Mouse (Mus musculus): ENCODE measurements around the gene Pmp22. TPM values are rescaled to one million over a fixed set of nuclear protein-coding genes. Genes with fewer than 3 reads are reported as not detected.
A peak's percentile ranks its signal among the peaks of the same experiment; 100 is the strongest.

Pmp22 gene
- polyA plus RNA-seq, 1 experiment from 2014 or later, result 26.8 TPM

DNA sequence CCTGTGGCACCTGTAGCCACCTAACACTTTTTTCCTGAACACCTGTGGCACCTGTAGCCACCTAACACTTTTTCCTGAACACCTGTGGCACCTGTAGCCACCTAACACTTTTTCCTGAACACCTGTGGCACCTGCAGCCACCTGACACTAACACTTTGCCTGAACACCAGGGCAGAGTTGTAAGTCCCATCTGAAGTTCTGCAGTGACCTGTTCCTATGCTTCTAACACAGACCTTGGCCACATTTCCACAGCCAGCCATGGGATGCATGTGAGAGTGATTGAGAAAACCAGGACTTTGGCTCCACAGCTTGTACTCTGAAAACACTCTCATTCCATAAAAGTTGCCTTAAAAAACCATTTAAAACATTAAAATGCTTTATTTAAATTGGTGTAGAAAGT, 32.1 kb downstream of the Pmp22 start:
- Histone ChIP-seq H3K9ac (ENCODE audit: low read length) (no peak overlapping the region), H3K4me1 (ENCODE audit: control insufficient read depth, insufficient read depth, low read length) (no peaks in the 10 kb centered on the region), H3K27me3 (replicated peaks; ENCODE audit: control insufficient read depth, insufficient read depth, low read length) (no peaks in the 10 kb centered on the region), H3K36me3 (ENCODE audit: control insufficient read depth, insufficient read depth, low read length) (no peaks in the 10 kb centered on the region), H3K27ac (ENCODE audit: low read depth, low read length) (no peak overlapping the region), H3K4me3 (ENCODE audit: low read depth, low read length) (no peak overlapping the region), H3K4me2 (ENCODE audit: low read length) (no peak overlapping the region), H3K9me3 (replicated peaks; ENCODE audit: control insufficient read depth, low read length) (no peaks in the 10 kb centered on the region)
- ATAC-seq, result no peak
- no peak for DNase-seq (ENCODE audit: low spot score)

DNA sequence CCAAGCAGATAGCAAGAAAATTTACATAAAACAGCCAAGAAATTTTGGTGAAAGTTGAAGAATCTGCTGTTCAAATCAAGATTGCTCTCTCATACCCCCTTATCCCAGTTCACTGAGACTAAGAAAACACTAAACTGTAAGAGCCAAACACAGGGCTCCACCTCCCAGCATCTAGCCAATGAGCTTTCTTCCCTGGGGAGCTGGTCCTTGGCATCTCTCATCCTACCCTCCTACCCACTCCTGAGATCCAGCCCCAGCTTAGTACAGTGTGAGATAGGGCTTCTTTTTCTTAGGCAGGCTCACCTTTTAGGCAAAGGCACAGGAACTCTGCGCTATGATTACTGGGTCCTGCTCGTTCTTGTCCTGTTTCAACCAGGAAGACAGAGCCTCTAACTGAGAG, 34.0 kb downstream of the Pmp22 start:
- no peak for DNase-seq (ENCODE audit: low spot score)
- H3K4me2 ChIP-seq (ENCODE audit: low read length), result no peak overlapping the region
- H3K27ac ChIP-seq (ENCODE audit: low read depth, low read length), result no peak overlapping the region
- no peaks in the 10 kb centered on the region for H3K36me3 ChIP-seq (ENCODE audit: control insufficient read depth, insufficient read depth, low read length)
- no peak for ATAC-seq
- H3K4me3 ChIP-seq (ENCODE audit: low read depth, low read length), result no peak overlapping the region
- no peaks in the 10 kb centered on the region for H3K9me3 ChIP-seq (replicated peaks; ENCODE audit: control insufficient read depth, low read length)
- WGBS, result 84% methylated on average over 2 of the region's 2 CpGs
- no peaks in the 10 kb centered on the region for H3K4me1 ChIP-seq (ENCODE audit: control insufficient read depth, insufficient read depth, low read length)
- H3K27me3 ChIP-seq (replicated peaks; ENCODE audit: control insufficient read depth, insufficient read depth, low read length), result no peaks in the 10 kb centered on the region
- no peak overlapping the region for H3K9ac ChIP-seq (ENCODE audit: low read length)

DNA sequence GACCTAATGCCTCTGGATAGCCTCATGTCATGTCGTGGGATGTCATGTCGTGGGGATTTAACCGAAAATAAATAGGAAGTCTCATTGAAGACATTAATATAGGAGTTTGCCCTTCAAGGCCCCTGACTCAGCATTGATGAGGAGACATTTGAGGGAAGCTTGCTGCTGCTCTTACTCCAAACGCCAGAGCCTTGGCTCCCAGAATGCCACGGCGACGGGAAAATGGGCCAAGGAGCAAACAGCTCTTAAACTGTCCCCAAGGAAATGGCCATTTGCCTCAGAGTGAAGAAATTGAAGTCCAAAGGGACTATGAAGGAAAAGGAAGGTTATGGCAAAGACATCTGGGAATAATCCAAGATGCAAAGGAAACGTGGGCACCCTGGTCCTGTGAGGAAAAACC, 34.8 kb downstream of the Pmp22 start:
- no peaks in the 10 kb centered on the region for H3K4me1 ChIP-seq (ENCODE audit: control insufficient read depth, insufficient read depth, low read length)
- no peak overlapping the region for H3K27ac ChIP-seq (ENCODE audit: low read depth, low read length)
- DNase-seq (ENCODE audit: low spot score) (no peak), ATAC-seq (no peak)
- no peak overlapping the region for H3K9ac ChIP-seq (ENCODE audit: low read length)
- WGBS, result 89% methylated on average over 8 of the region's 8 CpGs
- H3K36me3 ChIP-seq (ENCODE audit: control insufficient read depth, insufficient read depth, low read length), result no peaks in the 10 kb centered on the region
- no peaks in the 10 kb centered on the region for H3K9me3 ChIP-seq (replicated peaks; ENCODE audit: control insufficient read depth, low read length)
- H3K4me2 ChIP-seq (ENCODE audit: low read length), result no peak overlapping the region
- H3K4me3 ChIP-seq (ENCODE audit: low read depth, low read length), result no peak overlapping the region
- no peaks in the 10 kb centered on the region for H3K27me3 ChIP-seq (replicated peaks; ENCODE audit: control insufficient read depth, insufficient read depth, low read length)

DNA sequence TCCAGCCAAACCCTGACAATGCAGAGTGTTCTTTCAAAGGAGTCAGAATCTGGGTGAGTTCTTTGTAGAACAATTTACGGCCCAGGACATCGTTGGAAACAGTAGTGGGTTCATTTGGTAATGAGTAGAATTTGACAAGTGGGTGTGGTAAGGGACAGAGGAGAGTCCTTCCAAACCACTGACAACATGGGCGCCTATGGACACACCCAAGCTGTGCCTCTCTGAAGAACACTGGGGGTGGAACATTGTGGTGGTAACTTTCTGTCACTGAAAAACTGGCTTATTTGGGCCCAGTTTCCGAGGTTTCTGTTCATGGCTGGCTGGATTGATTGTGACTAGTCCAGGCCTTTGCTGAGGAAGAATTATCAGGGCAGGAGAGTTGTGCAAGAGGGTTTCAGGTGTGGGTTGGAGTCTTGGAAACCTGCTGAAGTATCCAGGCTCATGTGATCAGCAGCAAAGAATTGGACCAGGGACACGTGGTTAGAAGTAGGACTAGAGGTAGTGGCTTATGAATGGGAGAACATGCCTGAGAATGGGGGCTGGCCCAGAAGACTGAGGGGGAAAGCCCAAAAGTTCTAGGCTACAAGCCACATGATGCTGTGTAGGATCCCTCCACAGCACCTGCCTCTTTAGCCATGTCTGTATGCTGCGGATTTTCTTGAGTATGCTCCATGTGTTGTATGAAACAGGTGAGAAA, 35.4 kb downstream of the Pmp22 start:
- 83% methylated on average over 6 of the region's 6 CpGs for WGBS
- no peak overlapping the region for H3K4me2 ChIP-seq (ENCODE audit: low read length)
- DNase-seq (ENCODE audit: low spot score) (no peak), ATAC-seq (no peak)
- no peaks in the 10 kb centered on the region for H3K36me3 ChIP-seq (ENCODE audit: control insufficient read depth, insufficient read depth, low read length)
- H3K27ac ChIP-seq (ENCODE audit: low read depth, low read length), result no peak overlapping the region
- H3K4me3 ChIP-seq (ENCODE audit: low read depth, low read length), result no peak overlapping the region
- H3K9ac ChIP-seq (ENCODE audit: low read length), result no peak overlapping the region
- no peaks in the 10 kb centered on the region for H3K9me3 ChIP-seq (replicated peaks; ENCODE audit: control insufficient read depth, low read length)
- H3K4me1 ChIP-seq (ENCODE audit: control insufficient read depth, insufficient read depth, low read length), result no peaks in the 10 kb centered on the region
- H3K27me3 ChIP-seq (replicated peaks; ENCODE audit: control insufficient read depth, insufficient read depth, low read length), result no peaks in the 10 kb centered on the region

DNA sequence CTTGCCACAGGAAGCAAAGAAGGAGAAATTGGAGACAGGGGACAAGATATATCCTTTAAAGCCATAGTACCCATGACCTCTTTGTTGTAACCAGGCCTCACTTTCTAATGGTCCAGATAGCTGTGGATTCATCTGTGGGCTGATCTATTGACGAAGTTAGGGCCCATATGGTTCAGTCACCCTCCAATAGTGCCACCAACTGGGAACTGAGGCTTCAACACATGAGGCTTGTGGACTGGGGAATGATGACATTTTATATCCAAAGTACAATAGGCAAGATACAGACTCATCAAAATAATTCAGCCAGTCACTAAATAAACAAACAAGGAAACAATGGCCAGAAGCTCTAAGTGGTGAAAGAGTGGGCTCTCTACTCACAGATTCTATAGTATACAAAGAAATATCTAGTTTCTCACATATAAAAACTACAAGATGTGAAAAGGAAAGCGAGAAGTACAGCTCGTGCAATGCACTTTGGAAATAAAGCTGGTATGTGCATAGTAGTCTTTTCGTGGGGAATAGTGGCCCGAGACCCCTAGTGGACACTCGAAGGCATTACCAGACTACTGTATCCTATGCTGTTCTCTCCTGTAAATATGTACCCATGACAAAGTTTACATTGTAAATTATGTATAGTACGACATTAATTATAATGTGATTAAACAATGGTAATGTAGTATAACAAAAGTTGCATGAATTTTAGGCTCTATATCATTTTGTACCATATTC, 36.1 kb downstream of the Pmp22 start:
- Histone ChIP-seq H3K27ac (ENCODE audit: low read depth, low read length) (no peak overlapping the region), H3K9me3 (replicated peaks; ENCODE audit: control insufficient read depth, low read length) (no peaks in the 10 kb centered on the region), H3K36me3 (ENCODE audit: control insufficient read depth, insufficient read depth, low read length) (no peaks in the 10 kb centered on the region), H3K4me3 (ENCODE audit: low read depth, low read length) (no peak overlapping the region), H3K27me3 (replicated peaks; ENCODE audit: control insufficient read depth, insufficient read depth, low read length) (no peaks in the 10 kb centered on the region), H3K4me2 (ENCODE audit: low read length) (no peak overlapping the region), H3K9ac (ENCODE audit: low read length) (no peak overlapping the region), H3K4me1 (ENCODE audit: control insufficient read depth, insufficient read depth, low read length) (no peaks in the 10 kb centered on the region)
- DNase-seq (ENCODE audit: low spot score) (peak; percentile 45), ATAC-seq (no peak)
- 48% methylated on average over 7 of the region's 7 CpGs for WGBS

DNA sequence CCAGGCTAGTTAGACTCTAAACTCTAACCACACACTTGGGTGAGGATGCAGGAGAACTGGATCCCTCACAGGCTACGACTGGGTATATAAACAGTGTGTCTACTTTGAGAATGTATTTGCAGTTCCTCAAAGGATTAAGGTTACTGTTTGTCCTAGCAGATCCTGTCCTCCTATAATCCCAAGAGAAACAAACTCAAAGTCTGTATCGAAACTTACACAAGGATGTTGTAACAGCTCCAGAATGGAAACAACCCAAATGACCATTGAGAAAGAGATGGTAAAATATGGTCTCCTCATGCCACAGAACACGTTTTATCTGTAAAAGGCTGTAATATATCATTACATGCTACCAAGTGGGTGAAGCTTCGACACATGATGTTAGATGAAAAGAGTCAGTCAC, 39.0 kb downstream of the Pmp22 start:
- Histone ChIP-seq H3K4me3 (ENCODE audit: low read depth, low read length) (no peak overlapping the region), H3K4me1 (ENCODE audit: control insufficient read depth, insufficient read depth, low read length) (no peaks in the 10 kb centered on the region), H3K36me3 (ENCODE audit: control insufficient read depth, insufficient read depth, low read length) (no peaks in the 10 kb centered on the region), H3K4me2 (ENCODE audit: low read length) (no peak overlapping the region), H3K27ac (ENCODE audit: low read depth, low read length) (no peak overlapping the region), H3K9ac (ENCODE audit: low read length) (no peak overlapping the region), H3K27me3 (replicated peaks; ENCODE audit: control insufficient read depth, insufficient read depth, low read length) (no peaks in the 10 kb centered on the region), H3K9me3 (replicated peaks; ENCODE audit: control insufficient read depth, low read length) (no peaks in the 10 kb centered on the region)
- DNase-seq (ENCODE audit: low spot score) (no peak), ATAC-seq (no peak)
- whole genome bisulfite sequencing, result 85% methylated on average over 4 of the region's 4 CpGs

DNA sequence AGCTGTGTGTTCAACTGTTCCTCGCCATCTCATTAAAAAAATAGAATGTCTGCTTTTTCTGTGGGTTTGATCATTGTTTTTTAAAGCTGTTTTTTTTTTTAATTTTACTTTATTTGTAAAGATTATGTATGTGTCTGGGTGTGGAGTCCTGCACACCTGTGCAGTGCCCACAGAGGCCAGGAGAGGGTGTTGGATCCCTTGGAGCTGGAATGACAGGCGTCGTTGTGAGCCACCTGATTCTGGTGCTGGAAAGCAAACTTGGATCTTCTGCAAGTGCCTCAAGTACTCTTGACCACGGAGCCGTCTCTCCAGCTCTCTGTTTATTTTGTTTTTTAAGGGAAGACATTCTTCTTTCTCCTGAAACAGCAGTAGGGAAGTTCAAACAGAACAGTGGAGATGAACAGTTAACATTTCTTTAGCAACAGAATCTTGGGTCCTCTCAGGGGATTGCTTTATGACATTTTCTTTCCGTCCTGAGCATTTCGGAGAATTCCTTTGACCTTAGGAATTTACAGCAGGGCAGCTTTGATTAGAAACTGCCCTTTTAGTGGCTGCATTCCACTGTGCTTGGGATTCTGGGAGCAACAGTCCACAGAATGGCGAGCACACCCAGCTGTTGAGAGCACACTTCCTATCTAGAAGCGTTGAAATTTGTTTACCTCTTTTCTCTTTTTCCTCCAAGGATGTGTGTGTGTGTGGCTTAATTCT, 39.9 kb downstream of the Pmp22 start:
- H3K4me1 ChIP-seq (ENCODE audit: control insufficient read depth, insufficient read depth, low read length), result no peaks in the 10 kb centered on the region
- H3K27ac ChIP-seq (ENCODE audit: low read depth, low read length), result no peak overlapping the region
- ATAC-seq (no peak), DNase-seq (ENCODE audit: low spot score) (no peak)
- H3K36me3 ChIP-seq (ENCODE audit: control insufficient read depth, insufficient read depth, low read length), result no peaks in the 10 kb centered on the region
- no peak overlapping the region for H3K9ac ChIP-seq (ENCODE audit: low read length)
- H3K9me3 ChIP-seq (replicated peaks; ENCODE audit: control insufficient read depth, low read length), result no peaks in the 10 kb centered on the region
- H3K27me3 ChIP-seq (replicated peaks; ENCODE audit: control insufficient read depth, insufficient read depth, low read length), result no peaks in the 10 kb centered on the region
- no peak overlapping the region for H3K4me3 ChIP-seq (ENCODE audit: low read depth, low read length)
- 62% methylated on average over 9 of the region's 9 CpGs for WGBS
- no peak overlapping the region for H3K4me2 ChIP-seq (ENCODE audit: low read length)

DNA sequence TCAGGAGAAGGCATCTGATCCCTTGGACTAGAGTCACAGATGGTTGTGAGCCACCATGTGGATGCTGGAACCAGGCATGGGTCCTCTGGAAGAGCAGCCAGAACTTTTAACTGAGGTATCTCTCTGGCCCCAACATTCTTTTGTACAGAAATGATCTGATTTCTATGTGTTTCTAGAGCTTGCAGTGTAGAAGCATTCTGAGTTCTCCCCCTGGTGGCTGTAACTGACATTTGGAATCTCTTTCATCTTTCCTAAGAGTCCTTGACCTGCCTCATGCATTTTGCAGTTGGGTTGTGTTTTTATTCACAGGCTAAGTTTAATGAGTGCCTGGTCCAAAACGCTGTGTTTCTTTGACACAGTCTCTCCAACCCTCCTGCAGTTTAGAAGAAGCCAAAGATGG, 43.2 kb downstream of the Pmp22 start:
- Histone ChIP-seq H3K9ac (ENCODE audit: low read length) (no peak overlapping the region), H3K4me2 (ENCODE audit: low read length) (no peak overlapping the region), H3K36me3 (ENCODE audit: control insufficient read depth, insufficient read depth, low read length) (no peaks in the 10 kb centered on the region), H3K4me3 (ENCODE audit: low read depth, low read length) (no peak overlapping the region), H3K27me3 (replicated peaks; ENCODE audit: control insufficient read depth, insufficient read depth, low read length) (no peaks in the 10 kb centered on the region), H3K27ac (ENCODE audit: low read depth, low read length) (no peak overlapping the region), H3K9me3 (replicated peaks; ENCODE audit: control insufficient read depth, low read length) (no peaks in the 10 kb centered on the region), H3K4me1 (ENCODE audit: control insufficient read depth, insufficient read depth, low read length) (no peaks in the 10 kb centered on the region)
- DNase-seq (ENCODE audit: low spot score), result peak; percentile 50
- 26% methylated on average over 1 of the region's 1 CpGs for WGBS
- ATAC-seq, result no peak

DNA sequence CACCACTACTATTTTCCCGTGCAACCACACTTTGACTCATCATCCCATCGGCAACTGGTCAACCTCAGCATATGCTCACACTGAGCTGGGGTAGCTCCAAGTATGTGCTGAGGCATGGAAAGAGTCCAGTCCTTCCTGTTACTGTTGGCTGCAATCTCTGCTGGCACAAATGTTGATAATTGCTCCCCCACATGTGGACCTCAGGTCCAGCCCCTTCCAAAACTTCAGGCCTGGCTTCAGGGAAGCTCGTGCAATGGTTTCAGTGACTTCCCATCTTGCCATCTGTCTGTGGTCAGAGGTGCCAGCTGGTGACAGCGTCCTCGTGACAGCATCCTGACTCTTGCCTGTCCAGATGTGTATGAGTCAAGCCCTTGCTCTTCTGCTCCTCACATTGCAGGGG, 44.8 kb downstream of the Pmp22 start:
- no peak for DNase-seq (ENCODE audit: low spot score)
- no peaks in the 10 kb centered on the region for H3K4me1 ChIP-seq (ENCODE audit: control insufficient read depth, insufficient read depth, low read length)
- WGBS, result 88% methylated on average over 5 of the region's 5 CpGs

More for the DNA sequence above, 44.8 kb downstream of the Pmp22 start:
- Histone ChIP-seq H3K9ac (ENCODE audit: low read length) (no peak overlapping the region), H3K36me3 (ENCODE audit: control insufficient read depth, insufficient read depth, low read length) (no peaks in the 10 kb centered on the region), H3K27me3 (replicated peaks; ENCODE audit: control insufficient read depth, insufficient read depth, low read length) (no peaks in the 10 kb centered on the region), H3K4me2 (ENCODE audit: low read length) (no peak overlapping the region), H3K4me3 (ENCODE audit: low read depth, low read length) (no peak overlapping the region), H3K9me3 (replicated peaks; ENCODE audit: control insufficient read depth, low read length) (no peaks in the 10 kb centered on the region), H3K27ac (ENCODE audit: low read depth, low read length) (no peak overlapping the region)
- no peak for ATAC-seq
